Mouse (Mus musculus) heart, adult 2 months (tissue): ENCODE data around the gene Chic1.

Experiments
- CTCF ChIP-seq: fragments of 200-600 bp; IDR thresholded peaks from 2 replicates; pipeline ENCODE4 v1.8.1; 2022; ENCODE audit warnings: antibody characterized with exemption, mild to moderate bottlenecking, moderate library complexity
- POLR2A ChIP-seq: fragments of 200-500 bp; IDR thresholded peaks from 2 replicates; pipeline ENCODE4 v1.6.1; 2011; ENCODE audit warnings: mild to moderate bottlenecking, low read depth, low read length, control low read depth; ENCODE audit not compliant: insufficient read depth

DNA sequence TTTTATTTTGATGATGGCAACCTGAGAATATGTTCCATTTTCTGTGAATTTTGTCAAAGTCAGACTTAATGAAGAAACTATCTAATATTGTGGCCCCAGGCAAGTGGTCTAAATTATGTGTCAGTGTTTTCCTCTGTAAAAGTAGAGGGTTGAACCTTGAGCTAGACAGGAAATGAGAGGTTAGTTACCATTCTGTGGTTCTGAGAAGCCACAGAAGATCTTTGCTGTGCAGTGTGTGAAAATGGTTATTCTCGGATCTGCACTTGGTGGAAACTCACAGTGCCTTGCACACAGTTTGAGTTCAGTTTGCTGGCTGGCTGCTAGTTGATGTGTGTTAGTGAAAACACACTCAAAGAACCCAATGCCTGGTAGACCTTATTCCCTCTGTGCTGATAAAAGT is 37.6 kb downstream of the Chic1 start:
- TF ChIP-seq CTCF = no peak
- no peak for TF ChIP-seq POLR2A
